In the genomic region with DNA sequence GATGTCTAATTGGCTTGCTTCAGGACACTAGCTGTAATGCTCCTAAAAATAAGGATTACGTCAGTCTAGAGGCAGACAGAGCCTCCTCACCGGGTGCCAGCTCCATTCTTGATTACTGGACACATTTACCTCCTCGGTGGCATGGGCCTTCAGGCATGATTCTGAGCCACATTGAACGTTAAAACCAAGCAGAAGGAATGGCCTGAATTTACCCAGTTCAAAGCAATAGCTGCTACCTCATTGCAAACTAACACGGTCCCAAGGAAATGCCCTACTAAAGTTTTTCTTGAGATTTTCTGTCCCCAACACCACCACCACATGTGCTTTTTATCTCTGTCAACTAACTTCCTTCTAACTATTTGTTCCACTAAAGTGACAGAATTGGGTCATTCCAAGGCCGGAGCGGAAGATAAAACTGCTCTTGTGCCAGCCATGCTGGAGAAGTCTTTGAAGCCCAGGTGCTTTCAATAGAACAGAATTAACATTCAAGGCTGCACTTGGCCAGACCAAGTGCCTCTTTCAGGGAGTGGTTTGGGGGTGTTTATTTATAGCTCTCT, we compare ENCODE assay signal across 8 mouse cellular contexts.
DNase-seq lines count a peak whose midpoint lies in the region; ATAC-seq and TF ChIP-seq lines count a peak whose summit lies in the region.

No protein-coding gene starts in this region.

- H3K9me3 ChIP-seq in forebrain, embryonic 15.5 days, result 0 out of 2 replicates have a peak, but pooled peaks cover 3% of the 10 kb centered on the region
- no peaks in the 10 kb centered on the region for H3K9me3 ChIP-seq in hindbrain, postnatal 0 days (ENCODE audit: low read length)
- peaks cover 19% of the 10 kb centered on the region; the same call in 1 of the 2 replicates for H3K9me3 ChIP-seq in neural tube, embryonic 13.5 days
- no peaks in the 10 kb centered on the region for H3K9me3 ChIP-seq in intestine, embryonic 15.5 days

- no peak overlapping the region for H3K4me3 ChIP-seq in forebrain, embryonic 15.5 days
- H3K4me3 ChIP-seq in hindbrain, postnatal 0 days (ENCODE audit: low read length), result no peak overlapping the region
- no peak overlapping the region for H3K4me3 ChIP-seq in neural tube, embryonic 13.5 days
- no peak overlapping the region for H3K4me3 ChIP-seq in intestine, embryonic 15.5 days (replicated peaks)

- H3K4me1 ChIP-seq in forebrain, embryonic 15.5 days, result peaks cover 8% of the 10 kb centered on the region; the same call in 1 of the 2 replicates
- H3K4me1 ChIP-seq in hindbrain, postnatal 0 days (ENCODE audit: insufficient read depth, low read length), result no peaks in the 10 kb centered on the region; the same call in 1 of the 2 replicates
- H3K4me1 ChIP-seq in neural tube, embryonic 13.5 days (replicated peaks), result no peaks in the 10 kb centered on the region
- H3K4me1 ChIP-seq in intestine, embryonic 15.5 days (replicated peaks), result no peaks in the 10 kb centered on the region

- H3K4me2 ChIP-seq in forebrain, embryonic 15.5 days (replicated peaks), result no peak overlapping the region
- no peak overlapping the region for H3K4me2 ChIP-seq in hindbrain, postnatal 0 days (ENCODE audit: low read depth, low read length)
- no peak overlapping the region for H3K4me2 ChIP-seq in neural tube, embryonic 13.5 days
- H3K4me2 ChIP-seq in intestine, embryonic 15.5 days (replicated peaks), result no peak overlapping the region

- 17% methylated on average over 7 of the region's 7 CpGs for WGBS in forebrain, embryonic 15.5 days
- 48% methylated on average over 7 of the region's 7 CpGs for WGBS in hindbrain, postnatal 0 days
- WGBS in neural tube, embryonic 13.5 days, result 45% methylated on average over 7 of the region's 7 CpGs
- 77% methylated on average over 7 of the region's 7 CpGs for WGBS in intestine, embryonic 15.5 days

- peak; percentile 38 for DNase-seq in layer of hippocampus, adult 11-12 months (ENCODE audit: low spot score)
- no peak for DNase-seq in layer of hippocampus, adult 9-10 months (ENCODE audit: low spot score)
- peak; percentile 57 for DNase-seq in brain, embryonic 18.5 days (ENCODE audit: low read depth, low spot score)
- DNase-seq in hindbrain, postnatal 0 days (ENCODE audit: low spot score), result peak; percentile 80
- no peak for DNase-seq in thymus, postnatal 0 days (ENCODE audit: low spot score)

- H3K9ac ChIP-seq in forebrain, embryonic 15.5 days (replicated peaks), result no peak overlapping the region
- no peak overlapping the region for H3K9ac ChIP-seq in hindbrain, postnatal 0 days (replicated peaks; ENCODE audit: low read length)
- H3K9ac ChIP-seq in neural tube, embryonic 13.5 days, result no peak overlapping the region
- H3K9ac ChIP-seq in intestine, embryonic 15.5 days, result no peak overlapping the region

- ATAC-seq in forebrain, embryonic 15.5 days (replicated peaks), result peak; percentile 91
- ATAC-seq in hindbrain, postnatal 0 days, result peak; percentile 94
- peak; percentile 89 for ATAC-seq in neural tube, embryonic 13.5 days (ENCODE audit: low read depth)
- no peak for ATAC-seq in intestine, embryonic 15.5 days

- no peaks in the 10 kb centered on the region for H3K36me3 ChIP-seq in forebrain, embryonic 15.5 days
- H3K36me3 ChIP-seq in hindbrain, postnatal 0 days (ENCODE audit: insufficient read depth, low read length), result no peaks in the 10 kb centered on the region
- H3K36me3 ChIP-seq in neural tube, embryonic 13.5 days, result no peaks in the 10 kb centered on the region
- H3K36me3 ChIP-seq in intestine, embryonic 15.5 days, result no peaks in the 10 kb centered on the region

- TF ChIP-seq CTCF in hindbrain, postnatal 0 days (IDR thresholded peaks at IDR 0.05; ENCODE audit: low read depth), result no peak

- peak overlapping the region; percentile 70 for H3K27ac ChIP-seq in forebrain, embryonic 15.5 days (replicated peaks)
- peak overlapping the region; percentile 72 for H3K27ac ChIP-seq in hindbrain, postnatal 0 days
- H3K27ac ChIP-seq in neural tube, embryonic 13.5 days (replicated peaks), result peak overlapping the region; percentile 43
- no peak overlapping the region for H3K27ac ChIP-seq in intestine, embryonic 15.5 days

- no peaks in the 10 kb centered on the region for H3K27me3 ChIP-seq in forebrain, embryonic 15.5 days
- no peaks in the 10 kb centered on the region for H3K27me3 ChIP-seq in hindbrain, postnatal 0 days (ENCODE audit: insufficient read depth, low read length)
- H3K27me3 ChIP-seq in neural tube, embryonic 13.5 days, result no peaks in the 10 kb centered on the region
- no peaks in the 10 kb centered on the region for H3K27me3 ChIP-seq in intestine, embryonic 15.5 days (replicated peaks)

Comparison
In these comparisons a context has a peak if more than half of its experiments do, and no peak if none do; other contexts are left out.
1. DNase-seq: peak in layer of hippocampus, adult 11-12 months (single experiment), brain, embryonic 18.5 days (single experiment) and hindbrain, postnatal 0 days (single experiment); none in layer of hippocampus, adult 9-10 months (single experiment) and thymus, postnatal 0 days (single experiment).